ENCODE assay signal across 12 mouse cellular contexts in genomic region chr2:157537118-157537517, GRCm38 (mm10). TPM values are rescaled to one million over a fixed set of nuclear protein-coding genes. Genes with fewer than 3 reads are reported as not detected.
DNase-seq lines count a peak whose midpoint lies in the region; ATAC-seq lines count a peak whose summit lies in the region.
"Had no signal": no experiment of that assay in that cellular context is flagged by ENCODE, and none has a peak within 500 bp of the region (broad histone marks: within the 10 kb centered on the region; RNA-seq: fewer than 3 reads in every experiment).

No protein-coding gene starts in this region.

- WGBS in midbrain, embryonic 10.5 days: 33% methylated on average over 7 of the region's 7 CpGs
- WGBS in midbrain, embryonic 11.5 days: 17% methylated on average over 7 of the region's 7 CpGs
- WGBS in embryonic facial prominence, embryonic 12.5 days: 22% methylated on average over 7 of the region's 7 CpGs
- 20% methylated on average over 7 of the region's 7 CpGs for WGBS in hindbrain, embryonic 13.5 days
- 22% methylated on average over 7 of the region's 7 CpGs for WGBS in neural tube, embryonic 15.5 days

- H3K36me3 ChIP-seq in midbrain, embryonic 10.5 days: no peaks in the 10 kb centered on the region
- no peaks in the 10 kb centered on the region for H3K36me3 ChIP-seq in midbrain, embryonic 11.5 days (ENCODE audit: control insufficient read depth, insufficient read depth, low read length)
- H3K36me3 ChIP-seq in embryonic facial prominence, embryonic 12.5 days: no peaks in the 10 kb centered on the region
- no peaks in the 10 kb centered on the region for H3K36me3 ChIP-seq in hindbrain, embryonic 13.5 days
- H3K36me3 ChIP-seq in neural tube, embryonic 15.5 days: no peaks in the 10 kb centered on the region

- no peak overlapping the region for H3K9ac ChIP-seq in midbrain, embryonic 11.5 days (ENCODE audit: low read length)
- H3K9ac ChIP-seq in embryonic facial prominence, embryonic 12.5 days: no peak overlapping the region
- no peak overlapping the region for H3K9ac ChIP-seq in hindbrain, embryonic 13.5 days
- no peak overlapping the region for H3K9ac ChIP-seq in neural tube, embryonic 15.5 days (replicated peaks)

- H3K4me2 ChIP-seq in midbrain, embryonic 11.5 days: no peak overlapping the region
- H3K4me2 ChIP-seq in embryonic facial prominence, embryonic 12.5 days (replicated peaks): 0 out of 2 replicates have a peak overlapping the region, but pooled peaks have one; percentile 7
- no peak overlapping the region for H3K4me2 ChIP-seq in hindbrain, embryonic 13.5 days
- no peak overlapping the region for H3K4me2 ChIP-seq in neural tube, embryonic 15.5 days

- no peak for ATAC-seq in midbrain, embryonic 11.5 days (ENCODE audit: low FRiP score)
- ATAC-seq in embryonic facial prominence, embryonic 12.5 days (ENCODE audit: insufficient number of reproducible peaks, insufficient read depth, low FRiP score, low TSS enrichment): no peak
- no peak; the same call in 1 of the 2 replicates for ATAC-seq in hindbrain, embryonic 13.5 days (ENCODE audit: low FRiP score)
- ATAC-seq in neural tube, embryonic 15.5 days (ENCODE audit: low FRiP score): peak; percentile 40; the same call in 1 of the 2 replicates
- no peak for ATAC-seq in erythroblast, adult 5-6 weeks (replicated peaks; ENCODE audit: low FRiP score, poor library complexity, severe bottlenecking)

- peaks cover 79% of the 10 kb centered on the region for H3K4me1 ChIP-seq in midbrain, embryonic 10.5 days
- peaks cover 41% of the 10 kb centered on the region for H3K4me1 ChIP-seq in midbrain, embryonic 11.5 days (ENCODE audit: control insufficient read depth, insufficient read depth, low read length)
- H3K4me1 ChIP-seq in embryonic facial prominence, embryonic 12.5 days: peaks cover 62% of the 10 kb centered on the region
- peaks cover 68% of the 10 kb centered on the region for H3K4me1 ChIP-seq in hindbrain, embryonic 13.5 days (replicated peaks)
- peaks cover 53% of the 10 kb centered on the region for H3K4me1 ChIP-seq in neural tube, embryonic 15.5 days

- DNase-seq in midbrain, embryonic 10.5 days (ENCODE audit: low spot score): no peak
- no peak for DNase-seq in midbrain, embryonic 11.5 days (ENCODE audit: low spot score, missing footprints)
- DNase-seq in layer of hippocampus, adult 9-10 months (ENCODE audit: low spot score): no peak
- DNase-seq: kidney, postnatal 14 days; left cerebral cortex, postnatal 4 days; lung, adult 2 months; thymus, adult 2 months had no signal

- no peaks in the 10 kb centered on the region for H3K9me3 ChIP-seq in midbrain, embryonic 10.5 days (replicated peaks)
- no peaks in the 10 kb centered on the region for H3K9me3 ChIP-seq in midbrain, embryonic 11.5 days (ENCODE audit: control insufficient read depth, low read length)
- no peaks in the 10 kb centered on the region for H3K9me3 ChIP-seq in embryonic facial prominence, embryonic 12.5 days
- H3K9me3 ChIP-seq in hindbrain, embryonic 13.5 days: no peaks in the 10 kb centered on the region
- no peaks in the 10 kb centered on the region for H3K9me3 ChIP-seq in neural tube, embryonic 15.5 days (replicated peaks)

- peaks cover 87% of the 10 kb centered on the region for H3K27me3 ChIP-seq in midbrain, embryonic 10.5 days (ENCODE audit: low read depth, poor library complexity, severe bottlenecking)
- peaks cover 22% of the 10 kb centered on the region for H3K27me3 ChIP-seq in midbrain, embryonic 11.5 days (ENCODE audit: control insufficient read depth, insufficient read depth, low read length)
- H3K27me3 ChIP-seq in embryonic facial prominence, embryonic 12.5 days: no peaks in the 10 kb centered on the region
- peaks cover 5% of the 10 kb centered on the region; the same call in 1 of the 2 replicates for H3K27me3 ChIP-seq in hindbrain, embryonic 13.5 days
- H3K27me3 ChIP-seq in neural tube, embryonic 15.5 days (replicated peaks): no peaks in the 10 kb centered on the region

- H3K27ac ChIP-seq in midbrain, embryonic 10.5 days (replicated peaks): peak overlapping the region; percentile 66
- H3K27ac ChIP-seq in midbrain, embryonic 11.5 days (ENCODE audit: low read depth, low read length): no peak overlapping the region
- H3K27ac ChIP-seq in embryonic facial prominence, embryonic 12.5 days: peak overlapping the region; percentile 32; the same call in 1 of the 2 replicates
- peak overlapping the region; percentile 91 for H3K27ac ChIP-seq in hindbrain, embryonic 13.5 days
- H3K27ac ChIP-seq in neural tube, embryonic 15.5 days (replicated peaks): peak overlapping the region; percentile 80

- H3K4me3 ChIP-seq in midbrain, embryonic 10.5 days: no peak overlapping the region
- H3K4me3 ChIP-seq in midbrain, embryonic 11.5 days (ENCODE audit: low read depth, low read length): no peak overlapping the region
- no peak overlapping the region for H3K4me3 ChIP-seq in embryonic facial prominence, embryonic 12.5 days
- no peak overlapping the region for H3K4me3 ChIP-seq in hindbrain, embryonic 13.5 days
- no peak overlapping the region for H3K4me3 ChIP-seq in neural tube, embryonic 15.5 days (replicated peaks)

RNA-seq across cellular contexts. Expression of gene Nnat, which starts 22.8 kb away (rescaled TPM):
- 1,354 and 2,071 TPM in 2 replicates for polyA plus RNA-seq in midbrain, embryonic 10.5 days (2016; fragmentation: Nextera tagmentation; extraction: Ambion mirVana)
- 1,391 and 1,438 TPM in 2 replicates for polyA plus RNA-seq in midbrain, embryonic 11.5 days (2014; fragmentation: Nextera tagmentation; extraction: Ambion mirVana)
- 1,910 and 2,445 TPM in 2 replicates for polyA plus RNA-seq in embryonic facial prominence, embryonic 12.5 days (2016; fragmentation: Nextera tagmentation; extraction: Ambion mirVana)
- 6,024 and 6,534 TPM in 2 replicates for polyA plus RNA-seq in hindbrain, embryonic 13.5 days (2015; fragmentation: Nextera tagmentation; extraction: Ambion mirVana)
- polyA plus RNA-seq in neural tube, embryonic 15.5 days (2015; fragmentation: Nextera tagmentation; extraction: Ambion mirVana): 3,438 and 4,597 TPM in 2 replicates
- total RNA-seq in erythroblast, adult 5-6 weeks (2015; ENCODE audit: low replicate concordance): not detected in 2 replicates
- total RNA-seq in erythroblast, adult 5-6 weeks (2017; ENCODE audit: low replicate concordance): not detected in 2 replicates
- total RNA-seq: hematopoietic stem cell, adult 5-6 weeks had no signal

RNA-seq across cellular contexts. Expression of gene Blcap, which starts 34.0 kb away (rescaled TPM):
- 76.4 and 103 TPM in 2 replicates for polyA plus RNA-seq in midbrain, embryonic 10.5 days (2016; fragmentation: Nextera tagmentation; extraction: Ambion mirVana)
- 110 and 117 TPM in 2 replicates for polyA plus RNA-seq in midbrain, embryonic 11.5 days (2014; fragmentation: Nextera tagmentation; extraction: Ambion mirVana)
- 77.9 and 84.8 TPM in 2 replicates for polyA plus RNA-seq in embryonic facial prominence, embryonic 12.5 days (2016; fragmentation: Nextera tagmentation; extraction: Ambion mirVana)
- polyA plus RNA-seq in hindbrain, embryonic 13.5 days (2015; fragmentation: Nextera tagmentation; extraction: Ambion mirVana): 219 and 232 TPM in 2 replicates
- 201 and 225 TPM in 2 replicates for polyA plus RNA-seq in neural tube, embryonic 15.5 days (2015; fragmentation: Nextera tagmentation; extraction: Ambion mirVana)
- total RNA-seq in erythroblast, adult 5-6 weeks (2015; ENCODE audit: low replicate concordance): 6.9 and 11.5 TPM in 2 replicates
- 3.0 and 3.5 TPM in 2 replicates for total RNA-seq in erythroblast, adult 5-6 weeks (2017; ENCODE audit: low replicate concordance)
